Mouse (Mus musculus): ENCODE data around the gene Gm11084.
A peak's percentile ranks its signal among the peaks of the same experiment; 100 is the strongest.
"Not testable (repeated sequence)": the region's sequence is repeated elsewhere in the genome, so short reads cannot be mapped to it uniquely, and the experiment has no call there.

The Gm11084 gene

DNA sequence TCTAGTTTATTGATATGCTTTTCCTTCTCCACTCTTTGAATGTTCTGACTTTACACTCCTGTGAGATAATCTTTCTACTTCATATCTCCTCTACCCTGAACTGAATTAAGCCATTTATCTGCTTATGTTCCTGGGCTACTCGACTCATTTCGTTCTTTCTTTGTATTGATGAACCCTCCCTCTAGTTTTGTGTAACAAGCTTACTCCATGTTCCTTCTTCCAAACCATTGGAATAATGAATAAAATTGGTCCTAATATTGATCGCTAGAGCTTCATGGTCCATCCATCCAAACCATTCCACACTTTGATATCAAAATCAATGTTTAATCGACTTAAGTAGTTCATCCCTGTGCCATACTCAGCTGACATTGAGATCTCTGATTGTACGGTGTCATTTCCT, at the start of gene Gm11084:
Gm11084 (minus strand) TSS at position 101 of the 400 bp plus-strand sequence.
- DNase-seq (ENCODE audit: low read depth, low spot score), result no peak

DNA sequence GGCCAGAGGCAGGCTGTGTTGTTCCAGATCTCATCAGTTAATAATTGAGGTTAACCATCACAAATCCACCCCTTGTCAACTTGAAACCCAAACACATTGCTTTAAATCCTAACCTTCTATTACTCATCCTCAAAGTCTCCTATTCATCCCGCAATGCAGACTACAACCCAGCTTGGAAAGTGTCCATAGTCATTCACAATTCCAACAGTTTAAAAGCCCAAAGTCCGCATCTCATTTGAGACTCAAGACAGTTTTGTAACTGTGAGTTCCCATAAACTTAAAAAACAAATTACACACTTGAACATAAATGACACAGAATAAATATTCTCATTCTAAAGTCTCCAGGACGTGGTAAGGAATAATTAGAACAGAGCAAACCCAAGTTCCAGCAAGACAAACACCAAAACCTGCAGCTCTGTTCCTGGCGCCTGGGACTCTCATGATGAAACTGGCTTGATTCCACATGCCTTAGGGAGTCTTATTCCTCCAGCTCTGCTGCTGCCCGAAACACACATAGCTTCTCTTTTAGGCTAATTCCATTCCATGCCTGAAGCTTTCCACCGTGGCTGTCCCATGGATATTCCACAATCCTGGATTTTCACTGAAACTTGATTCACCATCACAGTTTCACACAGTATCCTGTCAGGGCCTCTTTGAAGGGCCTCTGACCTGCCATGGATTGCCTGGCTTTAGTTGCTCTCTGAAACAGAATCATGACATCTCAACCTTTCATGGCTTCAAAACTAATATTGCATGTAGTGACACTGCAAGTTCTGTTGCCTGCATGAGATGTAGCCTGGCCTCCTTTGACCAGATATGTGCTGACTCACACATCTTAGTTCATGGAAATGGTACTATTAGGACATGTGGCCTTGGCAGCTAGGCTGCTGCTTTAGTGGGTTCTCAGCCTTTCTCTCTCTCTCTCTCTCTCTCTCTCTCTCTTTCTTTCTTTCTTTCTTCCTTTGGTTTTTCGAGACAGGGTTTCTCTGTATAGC, 44.8 kb upstream of the Gm11084 start:
- no peak for DNase-seq (ENCODE audit: low read depth, low spot score)

DNA sequence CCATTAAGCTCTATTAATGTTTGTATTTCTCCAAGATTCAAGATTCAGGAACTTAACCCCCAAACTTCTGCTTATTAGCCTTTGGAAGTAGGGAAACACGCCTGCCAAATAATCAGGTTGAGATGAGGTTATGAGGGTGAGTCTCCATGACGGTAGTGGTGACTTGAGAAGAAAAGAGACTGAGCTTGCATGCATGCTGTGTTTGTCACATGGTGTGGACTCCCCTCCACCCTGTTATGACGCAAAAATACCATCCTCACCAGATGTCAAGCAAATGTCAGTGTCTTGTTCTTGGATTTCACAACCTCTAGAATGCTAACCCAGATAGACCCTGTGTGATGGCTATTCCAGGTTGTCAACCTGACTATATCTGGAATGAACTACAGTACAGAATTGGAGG, 43.3 kb upstream of the Gm11084 start:
- DNase-seq (ENCODE audit: low read depth, low spot score), result no peak

DNA sequence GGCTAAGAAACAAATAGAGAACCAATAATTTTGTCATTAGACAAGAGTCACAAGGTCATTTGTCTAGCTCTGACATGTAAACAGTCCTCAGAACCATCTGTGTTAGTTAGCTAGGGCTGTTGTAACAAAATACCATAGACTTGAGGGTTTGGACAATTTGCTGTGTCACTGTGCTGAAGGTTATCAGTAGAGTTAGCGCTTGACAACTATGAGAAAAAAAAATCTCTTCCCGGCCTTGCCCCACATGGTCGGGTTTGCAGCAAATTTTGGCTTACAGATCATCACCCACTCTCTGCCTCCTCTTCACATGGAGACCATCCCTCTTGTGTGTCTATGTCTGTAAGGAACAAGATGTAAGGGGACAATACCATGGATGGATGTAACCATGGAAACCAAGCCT, 41.5 kb upstream of the Gm11084 start:
- no peak for DNase-seq (ENCODE audit: low read depth, low spot score)

DNA sequence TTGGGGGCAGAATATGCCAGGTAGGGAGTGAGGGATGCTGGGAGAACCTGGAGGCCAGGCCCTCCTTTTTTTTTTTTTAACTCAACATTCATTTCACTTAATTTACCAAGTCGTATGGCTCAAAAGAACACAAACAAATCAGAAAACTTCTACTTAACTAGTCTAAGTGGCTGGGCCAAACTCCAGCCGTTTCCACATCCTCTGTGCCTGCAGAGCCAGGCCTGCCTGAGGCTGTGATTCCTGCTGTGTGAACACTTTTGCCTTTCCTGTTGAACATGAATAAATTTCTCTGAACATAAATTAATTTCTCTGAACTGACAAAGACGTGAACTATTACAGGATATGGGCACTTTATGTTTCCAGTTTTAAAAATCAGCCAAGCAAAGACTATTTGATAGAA, 40.6 kb upstream of the Gm11084 start:
- no peak for DNase-seq (ENCODE audit: low read depth, low spot score)

DNA sequence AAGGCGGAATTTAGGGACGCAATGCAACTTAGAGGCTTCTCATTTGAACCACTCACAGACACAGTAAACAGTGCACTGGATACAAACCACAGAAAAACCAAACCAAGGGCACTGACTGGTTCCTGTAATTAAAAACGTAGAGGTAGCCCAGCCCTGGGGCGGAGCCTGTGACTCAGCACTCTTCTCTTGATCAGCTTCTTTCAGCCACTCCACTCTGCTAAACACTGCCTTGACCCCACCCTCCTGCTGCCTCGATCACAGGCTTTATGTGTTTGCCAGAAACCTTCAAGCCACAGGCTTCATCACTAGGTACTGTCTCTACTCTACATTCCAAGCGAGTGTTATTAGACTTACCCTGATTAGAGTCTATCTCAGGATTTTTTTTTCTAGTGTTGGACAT, 37.3 kb upstream of the Gm11084 start:
- no peak for DNase-seq (ENCODE audit: low read depth, low spot score)

DNA sequence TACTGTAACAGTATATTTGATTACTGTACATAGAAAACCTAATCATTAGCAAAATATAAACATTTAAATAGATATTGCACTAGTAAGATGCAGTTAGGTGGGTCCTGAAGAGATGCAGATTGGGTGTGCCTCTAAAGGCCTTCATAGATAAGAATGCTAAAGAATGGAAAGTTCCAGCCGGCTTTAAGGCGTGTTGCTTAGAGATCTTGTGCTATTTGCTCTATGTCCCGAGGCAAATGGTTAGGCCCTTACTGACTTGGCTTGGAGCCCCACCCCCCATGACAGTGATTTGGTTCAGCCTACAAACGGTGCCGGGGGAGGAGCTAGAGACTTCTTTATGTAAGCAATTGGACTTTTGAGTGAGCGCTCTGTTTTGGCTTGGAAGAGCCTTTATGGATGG, 34.5 kb upstream of the Gm11084 start:
- no peak for DNase-seq (ENCODE audit: low read depth, low spot score)

DNA sequence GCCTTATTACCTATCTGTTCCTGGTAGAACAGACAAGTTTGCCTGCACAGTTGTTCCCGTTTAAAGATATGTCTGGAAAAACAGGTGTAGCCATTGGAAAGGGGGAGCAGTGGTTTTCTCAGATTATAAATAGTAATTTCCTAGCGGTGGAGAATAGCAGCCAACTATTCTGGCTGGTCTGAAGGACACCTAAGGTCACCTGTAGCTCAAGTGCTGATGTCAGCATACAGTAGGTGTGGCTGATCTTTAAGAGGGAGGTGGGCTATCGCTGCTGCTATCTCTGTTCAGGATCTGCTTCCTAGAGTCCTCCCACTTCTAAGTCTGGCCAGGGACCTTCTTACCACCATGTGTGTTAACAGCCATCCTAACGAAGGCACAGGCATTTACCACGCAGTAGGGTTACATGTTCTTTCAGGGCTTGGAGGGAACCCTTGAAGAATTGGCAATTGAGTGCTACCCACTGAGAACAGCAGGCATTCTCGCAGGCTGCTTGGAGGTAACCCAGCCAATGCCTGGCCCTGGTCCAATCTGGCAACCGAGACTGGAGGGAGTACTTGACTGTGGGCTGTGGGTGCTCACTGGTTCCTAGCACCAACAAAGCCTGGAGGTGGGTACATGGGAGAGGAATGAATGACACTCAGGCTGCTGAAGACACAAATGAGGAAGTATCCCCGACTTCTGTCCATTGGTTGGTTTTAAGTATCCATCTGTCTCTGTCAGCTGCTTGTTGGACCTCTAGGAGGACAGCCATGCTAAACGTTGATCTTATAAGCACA, 33.0 kb upstream of the Gm11084 start:
- peak; percentile 46 for DNase-seq (ENCODE audit: low read depth, low spot score)

DNA sequence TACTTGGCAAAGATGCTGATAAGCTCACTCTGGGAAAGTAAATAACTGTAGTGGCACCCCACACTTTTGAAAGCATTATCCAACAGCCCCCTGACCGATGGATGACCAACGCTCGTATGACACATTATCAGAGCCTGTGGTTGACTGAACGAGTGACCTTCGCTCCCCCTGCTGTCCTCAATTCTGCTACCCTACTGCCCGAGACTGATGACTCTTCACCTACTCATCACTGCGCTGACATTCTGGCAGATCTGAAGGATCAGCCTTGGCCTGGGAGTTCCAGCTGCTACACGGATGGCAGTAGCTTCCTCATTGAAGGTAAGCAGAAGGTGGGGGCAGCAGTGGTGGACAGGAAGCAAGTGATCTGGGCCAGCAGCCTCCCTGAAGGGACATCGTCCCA, 27.5 kb upstream of the Gm11084 start:
- DNase-seq (ENCODE audit: low read depth, low spot score), result not testable (repeated sequence)

DNA sequence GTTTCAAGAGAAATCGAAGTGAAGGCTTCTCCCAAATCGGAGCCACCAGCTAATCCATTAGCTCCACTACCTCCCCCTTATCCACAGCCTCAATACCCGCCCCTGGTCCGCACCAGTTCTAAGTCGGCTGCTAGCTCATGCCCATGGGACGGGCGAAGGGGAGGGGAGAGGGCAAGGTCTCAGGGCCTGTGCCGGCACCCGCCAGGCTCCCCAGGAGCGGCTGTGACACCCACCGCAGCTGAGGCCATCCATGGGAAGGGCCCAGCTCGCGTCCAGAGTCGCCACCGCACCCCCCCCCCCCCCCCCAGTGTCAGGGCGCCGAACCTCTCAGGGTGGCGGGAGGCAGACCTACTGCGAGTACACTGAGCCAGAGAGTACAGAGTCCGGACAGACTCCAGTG, 26.1 kb upstream of the Gm11084 start:
- DNase-seq (ENCODE audit: low read depth, low spot score), result no peak

DNA sequence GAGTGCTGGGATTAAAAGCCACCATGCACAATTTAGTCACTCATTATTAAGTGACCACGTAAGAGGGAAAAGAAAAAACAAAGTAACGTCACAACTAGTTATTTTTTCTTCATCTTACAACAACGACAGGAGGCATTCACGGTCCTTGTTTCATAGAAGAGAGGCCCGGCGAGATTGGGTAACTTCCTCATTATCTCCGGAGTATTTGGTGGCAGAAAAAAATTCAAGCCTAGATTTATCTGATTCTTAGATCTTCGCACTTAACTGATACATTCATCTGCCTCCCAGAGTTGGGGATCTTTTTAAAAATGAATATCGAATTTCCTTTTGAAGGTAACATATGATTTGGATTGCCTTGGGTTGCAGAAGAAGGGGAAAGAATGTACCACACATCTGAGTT, 21.0 kb upstream of the Gm11084 start:
- DNase-seq (ENCODE audit: low read depth, low spot score), result no peak

DNA sequence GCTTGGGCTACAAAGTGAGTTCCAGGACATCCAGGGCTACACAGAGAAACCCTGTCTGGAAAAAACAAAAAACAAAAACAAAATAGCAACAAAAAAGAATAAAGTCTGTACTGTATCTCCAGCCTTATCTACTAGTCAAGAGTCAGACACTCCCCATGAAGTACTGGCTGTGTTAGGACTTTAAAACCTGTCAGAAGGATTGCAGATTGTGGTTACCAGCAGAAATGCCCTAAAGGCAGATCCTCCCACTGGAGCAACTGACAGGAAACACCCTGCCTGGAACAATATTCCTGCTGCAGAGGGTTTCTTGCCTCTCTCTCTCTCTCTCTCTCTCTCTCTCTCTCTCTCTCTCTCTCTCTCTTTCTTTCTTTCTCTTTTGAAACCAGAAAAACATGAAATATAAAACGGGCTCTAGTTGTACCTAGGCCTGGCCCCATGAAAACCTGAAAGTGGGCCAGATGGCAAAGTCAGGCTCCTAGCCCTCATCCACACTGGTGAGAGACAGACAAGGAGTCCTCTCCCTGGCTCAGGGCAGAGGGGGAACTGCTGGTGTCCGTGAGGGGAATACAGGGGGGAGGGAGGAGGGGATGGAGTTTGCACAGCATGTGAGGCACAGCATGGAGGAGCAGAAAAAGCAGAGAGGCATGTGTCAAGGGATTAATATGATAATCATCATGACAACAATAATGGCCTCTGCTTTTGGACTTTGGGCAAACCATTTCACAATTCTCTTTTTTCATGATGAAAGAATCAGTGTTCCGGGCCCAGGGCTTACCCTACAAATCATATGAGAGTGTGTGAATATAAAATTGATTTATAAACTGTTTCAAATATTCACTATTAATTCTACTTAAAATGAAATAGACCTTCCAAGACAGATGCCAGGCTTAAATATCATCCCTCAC, 19.3 kb upstream of the Gm11084 start:
- DNase-seq (ENCODE audit: low read depth, low spot score), result no peak

DNA sequence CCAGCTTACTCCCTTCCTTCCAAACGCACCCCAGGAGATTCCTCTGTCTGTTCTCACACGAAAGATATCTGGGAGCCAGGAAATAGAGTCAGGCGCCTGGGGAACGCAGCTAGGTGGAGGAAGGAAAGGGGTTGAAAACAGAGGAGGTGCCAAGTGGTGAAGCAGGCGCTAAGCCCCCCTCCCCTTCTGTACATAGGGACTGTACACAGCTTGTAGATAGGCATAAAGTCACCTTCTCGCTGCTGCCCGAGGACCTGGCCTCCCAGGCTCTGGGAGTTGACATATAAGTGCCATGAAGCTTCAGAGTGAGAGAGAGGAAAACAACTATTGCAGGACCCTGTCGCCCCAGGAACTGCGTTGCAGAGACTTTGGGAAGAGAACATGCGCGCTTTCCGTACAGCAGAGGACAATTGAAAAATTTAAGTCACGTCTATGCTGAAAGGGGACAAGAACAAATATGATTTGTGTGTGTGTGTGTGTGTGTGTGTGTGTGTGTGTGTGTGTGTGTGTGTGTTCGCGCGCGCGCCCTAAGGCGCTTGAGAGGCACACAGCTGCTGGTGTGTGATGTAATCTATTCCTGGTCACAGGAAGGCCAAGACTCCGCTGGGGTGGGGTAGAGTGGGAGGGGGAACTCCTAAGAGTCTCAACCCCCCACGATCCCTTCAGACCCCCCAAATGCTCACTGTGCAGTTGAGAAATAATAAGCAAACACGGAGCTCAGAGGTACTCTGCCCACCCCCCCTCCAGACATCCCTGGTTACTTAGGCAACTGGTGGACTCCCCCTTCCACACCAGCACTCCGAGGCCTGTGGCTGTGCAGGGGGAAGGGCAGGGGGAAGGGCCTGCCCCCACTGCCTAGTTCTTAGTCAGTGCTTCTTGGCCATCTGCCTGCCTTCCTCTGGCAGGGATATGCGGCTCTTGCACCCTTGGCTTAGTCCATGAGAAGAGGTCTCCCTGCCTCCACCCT, 17.5 kb upstream of the Gm11084 start:
- no peak for DNase-seq (ENCODE audit: low read depth, low spot score)

DNA sequence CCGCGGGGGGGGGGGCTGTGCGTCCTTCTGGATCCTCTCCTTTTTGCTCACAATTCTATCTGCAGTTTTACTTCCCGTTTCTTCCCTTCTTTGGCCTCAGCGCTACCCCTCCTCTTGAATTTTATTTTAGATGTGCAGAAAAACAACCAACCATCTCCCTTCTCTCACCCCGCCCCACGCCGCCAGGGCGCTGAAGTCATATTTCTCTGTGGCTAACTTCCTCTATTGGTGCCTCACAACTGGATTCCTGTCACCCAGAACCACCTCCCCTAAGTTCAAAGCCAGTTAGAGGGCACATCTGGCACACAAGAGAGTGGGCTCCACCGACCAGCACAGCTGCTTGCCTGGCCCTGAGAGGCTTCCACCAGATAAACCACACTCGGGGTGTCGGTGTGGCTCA, 16.5 kb upstream of the Gm11084 start:
- DNase-seq (ENCODE audit: low read depth, low spot score), result no peak

DNA sequence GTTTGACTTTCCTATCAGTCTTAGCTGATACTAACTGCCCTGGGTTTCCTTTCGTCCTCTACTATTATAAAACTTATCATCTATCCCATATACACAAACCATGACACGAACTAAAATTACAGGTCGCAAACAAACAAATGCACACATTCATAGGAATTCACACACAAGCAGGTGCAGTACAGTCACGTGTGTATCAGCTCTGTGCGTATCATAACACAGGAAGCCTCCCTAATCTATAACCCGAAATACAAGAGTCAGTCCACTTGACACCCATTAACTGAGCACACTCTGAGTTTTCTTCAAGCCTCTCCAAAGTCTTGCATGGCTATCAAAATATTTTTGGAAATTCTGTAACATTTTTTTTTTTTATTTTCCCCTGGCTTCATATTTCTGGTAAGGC, 15.9 kb upstream of the Gm11084 start:
- no peak for DNase-seq (ENCODE audit: low read depth, low spot score)

DNA sequence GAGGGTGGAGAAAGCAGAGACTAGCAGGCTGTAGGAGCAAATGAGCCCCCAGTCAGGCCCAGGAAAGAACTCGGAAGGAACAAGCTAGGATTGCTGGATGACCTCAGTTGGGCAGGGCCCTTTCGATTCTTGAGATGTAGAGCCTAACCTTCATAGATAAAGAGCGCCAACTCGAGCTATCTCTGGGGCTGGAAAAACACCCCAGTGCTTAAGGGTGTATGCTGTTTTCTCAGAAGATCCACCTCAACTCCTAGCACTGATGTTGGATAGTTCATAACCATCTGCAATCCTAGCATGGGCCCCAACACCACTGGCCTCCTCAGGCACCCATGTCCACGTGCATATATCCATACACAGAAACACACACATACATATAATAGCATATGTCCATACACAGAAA, 15.5 kb upstream of the Gm11084 start:
- no peak for DNase-seq (ENCODE audit: low read depth, low spot score)

DNA sequence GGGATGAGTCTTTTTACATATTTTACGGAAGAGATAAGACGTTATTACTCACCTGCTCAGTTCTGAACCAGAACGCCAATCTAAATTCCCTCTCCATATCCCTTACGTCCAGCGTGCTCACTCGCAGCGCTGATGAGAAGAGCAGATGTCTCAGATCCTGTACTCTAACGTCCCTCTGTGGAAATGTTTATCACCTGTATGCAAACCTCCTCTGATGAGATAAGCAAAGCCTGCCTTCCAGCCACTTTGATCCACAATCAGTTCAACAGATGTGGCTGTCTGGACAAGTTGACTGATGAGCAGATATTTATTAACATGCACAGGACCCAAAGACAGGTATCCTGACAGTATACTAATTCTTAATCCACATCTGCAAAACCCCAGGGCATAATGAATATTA, 13.7 kb upstream of the Gm11084 start:
- no peak for DNase-seq (ENCODE audit: low read depth, low spot score)

DNA sequence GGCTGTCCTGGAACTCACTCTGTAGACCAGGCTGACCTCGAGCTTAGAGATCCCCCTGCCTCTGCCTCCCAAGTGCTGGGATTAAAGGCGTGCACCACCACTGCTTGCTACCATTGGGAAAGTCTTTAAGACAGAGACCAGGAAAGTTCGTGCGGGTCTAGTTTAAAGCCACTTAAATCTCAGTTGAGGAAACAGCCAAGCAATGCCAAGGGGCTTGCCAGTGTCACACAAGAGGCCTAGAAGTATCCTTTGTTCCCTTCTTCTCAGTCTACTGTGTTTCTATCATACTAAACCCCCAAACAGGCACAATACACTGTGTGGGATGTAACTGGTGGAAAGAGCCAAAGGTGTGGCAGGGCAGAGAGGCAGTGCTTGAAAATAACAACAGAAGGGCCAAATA, 11.1 kb upstream of the Gm11084 start:
- DNase-seq (ENCODE audit: low read depth, low spot score), result no peak

DNA sequence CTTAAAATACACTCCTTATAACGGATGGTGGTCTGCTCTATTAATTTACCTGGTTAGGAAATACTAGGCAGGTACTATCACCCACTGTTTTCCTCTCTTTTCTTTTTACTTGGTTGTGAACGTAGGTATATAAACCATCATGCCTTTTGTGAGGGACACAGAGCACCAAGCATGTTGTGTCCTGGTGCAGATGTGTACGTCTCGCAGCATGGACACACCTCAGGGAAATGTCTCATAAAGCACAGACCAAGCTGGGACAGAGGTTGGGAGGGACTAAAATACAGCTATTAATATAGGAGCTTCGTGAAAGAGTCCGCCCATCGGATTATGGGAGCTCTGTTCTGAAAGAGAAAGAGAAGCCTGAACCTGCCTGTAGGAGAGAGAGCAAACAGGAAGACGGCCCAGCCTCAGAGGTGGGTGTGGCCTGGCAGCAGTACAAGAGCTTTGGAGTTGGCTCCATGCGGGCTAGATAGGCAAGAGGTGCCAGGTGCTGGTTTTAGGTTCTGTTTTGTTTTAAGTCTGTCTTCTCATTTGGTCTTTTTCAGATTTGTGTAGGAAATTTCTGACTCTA, 10.4 kb upstream of the Gm11084 start:
- DNase-seq (ENCODE audit: low read depth, low spot score), result no peak

Data from brain, embryonic 18.5 days (tissue).